Mouse (Mus musculus): ENCODE measurements around the gene Hist1h2ae. TPM values are rescaled to one million over a fixed set of nuclear protein-coding genes. Genes with fewer than 3 reads are reported as not detected.
"Not testable (repeated sequence)": the region's sequence is repeated elsewhere in the genome, so short reads cannot be mapped to it uniquely, and the experiment has no call there.

Gene Hist1h2ae
- polyA plus RNA-seq, 1 experiment from 2014 or later = 105 TPM

DNA sequence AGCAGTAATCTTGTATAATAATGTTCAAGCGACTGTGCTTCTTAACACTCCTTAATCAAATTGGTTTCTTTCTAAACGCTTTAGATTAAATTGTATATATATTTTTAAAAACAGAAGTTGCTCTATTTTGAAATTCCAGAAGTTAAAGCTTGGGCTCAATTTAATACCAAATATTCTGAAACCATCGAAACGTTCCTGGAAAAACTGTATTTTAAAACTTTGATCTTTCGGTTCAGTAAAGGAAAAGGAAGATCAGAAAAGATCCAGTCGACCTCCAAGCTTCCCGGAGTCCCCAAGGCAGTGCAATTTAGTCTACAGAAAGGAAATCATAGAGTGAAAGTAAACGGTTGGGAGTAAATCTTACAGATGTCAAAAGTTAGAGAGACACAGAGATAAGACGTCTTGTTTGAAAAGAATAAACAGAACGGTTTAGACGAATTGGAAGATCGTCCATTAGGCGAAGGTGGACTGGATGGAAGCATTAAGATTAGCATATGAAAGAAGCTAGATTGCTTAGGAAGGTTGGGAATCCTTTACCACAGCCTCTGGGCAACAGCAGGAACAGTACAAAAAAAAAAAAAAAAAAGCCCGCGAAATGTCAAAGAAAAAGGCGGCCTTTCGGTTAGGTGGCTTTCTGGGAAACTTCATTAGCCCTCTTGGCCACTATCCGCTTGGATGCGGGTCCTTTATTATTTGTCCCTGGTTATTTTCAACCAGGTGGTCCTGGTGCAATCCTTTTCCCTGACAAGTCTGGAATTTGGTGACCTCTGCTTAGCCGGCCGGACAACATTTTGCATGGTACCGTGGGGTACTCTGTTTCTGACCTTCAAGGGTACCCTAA is 15.3 kb upstream of the Hist1h2ae start:
- ATAC-seq (peak; percentile 14; the same call in 1 of the 2 replicates), DNase-seq (ENCODE audit: low spot score) (peak; percentile 41)
- H3K4me3 ChIP-seq (ENCODE audit: low read depth, low read length) = peak overlapping the region; percentile 42
- H3K9ac ChIP-seq (ENCODE audit: low read length) = peak overlapping the region; percentile 48
- H3K27me3 ChIP-seq (replicated peaks; ENCODE audit: control insufficient read depth, insufficient read depth, low read length) = no peaks in the 10 kb centered on the region
- WGBS = under 1% methylated on average over 22 of the region's 22 CpGs
- no peaks in the 10 kb centered on the region for H3K9me3 ChIP-seq (replicated peaks; ENCODE audit: control insufficient read depth, low read length)
- no peaks in the 10 kb centered on the region for H3K36me3 ChIP-seq (ENCODE audit: control insufficient read depth, insufficient read depth, low read length)
- peak overlapping the region; percentile 93 for H3K4me2 ChIP-seq (ENCODE audit: low read length)
- peaks cover 25% of the 10 kb centered on the region for H3K4me1 ChIP-seq (ENCODE audit: control insufficient read depth, insufficient read depth, low read length)
- H3K27ac ChIP-seq (ENCODE audit: low read depth, low read length) = peak overlapping the region; percentile 96

DNA sequence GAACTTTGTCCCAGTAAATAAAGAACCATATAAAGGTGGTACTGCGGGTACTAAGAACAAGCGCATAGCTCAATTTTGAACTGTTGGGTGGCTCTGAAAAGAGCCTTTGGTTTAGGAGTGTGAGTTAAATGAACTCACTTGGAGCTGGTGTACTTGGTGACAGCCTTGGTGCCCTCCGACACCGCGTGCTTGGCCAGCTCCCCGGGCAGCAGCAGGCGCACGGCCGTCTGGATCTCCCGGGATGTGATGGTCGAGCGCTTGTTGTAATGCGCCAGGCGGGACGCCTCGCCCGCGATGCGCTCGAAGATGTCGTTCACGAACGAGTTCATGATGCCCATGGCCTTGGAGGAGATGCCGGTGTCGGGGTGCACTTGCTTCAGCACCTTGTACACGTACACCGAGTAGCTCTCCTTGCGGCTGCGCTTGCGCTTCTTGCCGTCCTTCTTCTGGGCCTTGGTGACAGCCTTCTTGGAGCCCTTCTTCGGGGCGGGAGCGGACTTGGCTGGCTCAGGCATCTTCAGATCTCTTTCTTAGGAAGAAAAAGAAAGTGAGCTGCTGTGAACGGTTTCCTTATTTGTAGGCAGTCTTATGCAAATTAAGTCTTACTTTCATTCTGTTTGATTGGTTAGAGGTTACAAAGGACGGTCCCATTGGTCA is 14.6 kb upstream of the Hist1h2ae start:
- H3K27ac ChIP-seq (ENCODE audit: low read depth, low read length) = peak overlapping the region; percentile 96
- WGBS = under 1% methylated on average over 28 of the region's 36 CpGs
- H3K4me1 ChIP-seq (ENCODE audit: control insufficient read depth, insufficient read depth, low read length) = peaks cover 28% of the 10 kb centered on the region
- peak overlapping the region; percentile 72 for H3K9ac ChIP-seq (ENCODE audit: low read length)
- not testable (repeated sequence) for H3K27me3 ChIP-seq (replicated peaks; ENCODE audit: control insufficient read depth, insufficient read depth, low read length); H3K36me3 ChIP-seq (ENCODE audit: control insufficient read depth, insufficient read depth, low read length); H3K9me3 ChIP-seq (replicated peaks; ENCODE audit: control insufficient read depth, low read length)
- H3K4me3 ChIP-seq (ENCODE audit: low read depth, low read length) = peak overlapping the region; percentile 42
- ATAC-seq (peak; percentile 87), DNase-seq (ENCODE audit: low spot score) (peak; percentile 98)
- peak overlapping the region; percentile 93 for H3K4me2 ChIP-seq (ENCODE audit: low read length)

DNA sequence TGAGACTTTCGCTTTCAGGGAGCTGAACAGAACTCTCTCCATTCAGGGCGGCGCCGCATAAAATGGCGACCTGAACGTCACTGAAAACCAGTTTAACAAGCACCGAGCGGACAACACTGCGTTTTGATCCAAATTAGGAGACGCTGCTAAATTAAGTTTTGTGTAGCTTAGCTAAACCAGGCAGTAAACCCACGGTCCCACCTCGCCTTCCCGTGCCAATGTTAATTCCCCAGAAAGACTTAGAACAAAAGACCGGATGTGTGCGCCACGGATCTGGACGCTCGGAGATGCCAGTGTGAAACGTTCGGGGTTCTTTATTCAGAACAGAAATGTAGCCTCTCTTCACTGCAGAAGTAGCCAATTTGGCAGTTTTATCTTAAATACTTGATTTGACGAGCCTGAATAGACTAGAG is 14.0 kb upstream of the Hist1h2ae start:
- Histone ChIP-seq H3K27me3 (replicated peaks; ENCODE audit: control insufficient read depth, insufficient read depth, low read length) (no peaks in the 10 kb centered on the region), H3K36me3 (ENCODE audit: control insufficient read depth, insufficient read depth, low read length) (no peaks in the 10 kb centered on the region), H3K9me3 (replicated peaks; ENCODE audit: control insufficient read depth, low read length) (no peaks in the 10 kb centered on the region), H3K27ac (ENCODE audit: low read depth, low read length) (peak overlapping the region; percentile 96), H3K4me1 (ENCODE audit: control insufficient read depth, insufficient read depth, low read length) (peaks cover 28% of the 10 kb centered on the region), H3K4me2 (ENCODE audit: low read length) (peak overlapping the region; percentile 93), H3K9ac (ENCODE audit: low read length) (peak overlapping the region; percentile 72), H3K4me3 (ENCODE audit: low read depth, low read length) (peak overlapping the region; percentile 42)
- ATAC-seq (0 out of 2 replicates have a peak, but pooled peaks have one; percentile 21), DNase-seq (ENCODE audit: low spot score) (peak; percentile 84)
- WGBS = under 1% methylated on average over 21 of the region's 21 CpGs

DNA sequence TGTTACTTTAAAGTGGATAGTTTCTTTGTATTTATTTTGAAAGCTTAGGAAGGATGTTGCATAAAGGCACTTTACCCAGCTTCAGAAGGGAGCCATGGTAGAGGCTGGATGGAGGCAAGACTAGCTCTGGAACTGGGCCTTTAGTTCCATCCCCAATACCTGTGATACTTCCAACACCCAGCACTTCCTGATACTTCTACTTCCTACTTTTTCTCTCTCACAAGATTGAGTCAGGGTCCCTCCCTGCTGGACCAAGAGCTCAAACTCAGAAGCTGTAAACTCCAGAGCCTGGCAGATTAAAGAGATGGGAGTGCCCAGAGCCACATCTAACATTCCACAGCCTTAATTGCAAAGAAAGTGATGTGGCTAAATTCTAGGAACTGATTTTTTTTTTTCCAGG is 13.3 kb upstream of the Hist1h2ae start:
- H3K4me1 ChIP-seq (ENCODE audit: control insufficient read depth, insufficient read depth, low read length) = peaks cover 28% of the 10 kb centered on the region
- H3K27ac ChIP-seq (ENCODE audit: low read depth, low read length) = peak overlapping the region; percentile 96
- no peaks in the 10 kb centered on the region for H3K36me3 ChIP-seq (ENCODE audit: control insufficient read depth, insufficient read depth, low read length)
- H3K9me3 ChIP-seq (replicated peaks; ENCODE audit: control insufficient read depth, low read length) = no peaks in the 10 kb centered on the region
- DNase-seq (ENCODE audit: low spot score) (peak; percentile 6), ATAC-seq (no peak)
- peak overlapping the region; percentile 93 for H3K4me2 ChIP-seq (ENCODE audit: low read length)
- H3K27me3 ChIP-seq (replicated peaks; ENCODE audit: control insufficient read depth, insufficient read depth, low read length) = no peaks in the 10 kb centered on the region
- peak overlapping the region; percentile 72 for H3K9ac ChIP-seq (ENCODE audit: low read length)
- H3K4me3 ChIP-seq (ENCODE audit: low read depth, low read length) = peak overlapping the region; percentile 42

DNA sequence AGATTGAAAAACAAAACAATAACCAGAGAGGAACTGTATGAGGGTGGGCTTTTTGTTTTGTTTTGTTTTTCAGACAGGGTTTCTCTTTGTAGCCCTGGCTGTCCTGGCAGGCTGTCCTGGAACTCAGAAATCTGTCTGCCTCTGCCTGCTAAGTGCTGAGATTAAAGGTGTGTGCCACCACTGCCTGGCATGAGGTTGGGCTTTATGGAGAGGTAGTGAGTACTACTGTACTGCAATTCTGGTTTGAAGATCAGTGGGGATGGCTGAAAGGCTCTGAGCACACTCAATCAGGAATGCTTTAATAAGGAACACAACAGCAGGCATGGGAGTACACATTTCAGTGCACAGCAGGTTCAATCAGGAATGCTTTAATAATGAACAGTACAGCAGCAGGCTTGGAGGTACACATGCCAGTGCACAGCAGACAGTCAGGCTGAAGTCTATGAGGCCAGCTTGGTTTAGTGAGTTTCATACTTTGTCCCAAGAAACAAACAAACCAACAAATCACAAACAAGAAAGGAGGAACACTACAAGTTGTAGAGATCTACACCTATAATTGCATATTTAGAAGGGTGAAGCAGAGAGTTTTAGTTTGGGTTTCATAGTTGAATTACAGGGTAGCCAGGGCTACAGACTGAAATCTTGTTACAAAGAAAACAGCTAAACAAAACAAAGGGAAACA is 12.5 kb upstream of the Hist1h2ae start:
- peak overlapping the region; percentile 93 for H3K4me2 ChIP-seq (ENCODE audit: low read length)
- DNase-seq (ENCODE audit: low spot score) = peak; percentile 15
- ATAC-seq = no peak
- no peak overlapping the region for H3K9ac ChIP-seq (ENCODE audit: low read length)
- no peak overlapping the region for H3K4me3 ChIP-seq (ENCODE audit: low read depth, low read length)
- peak overlapping the region; percentile 96 for H3K27ac ChIP-seq (ENCODE audit: low read depth, low read length)
- no peaks in the 10 kb centered on the region for H3K9me3 ChIP-seq (replicated peaks; ENCODE audit: control insufficient read depth, low read length)
- peaks cover 28% of the 10 kb centered on the region for H3K4me1 ChIP-seq (ENCODE audit: control insufficient read depth, insufficient read depth, low read length)
- H3K36me3 ChIP-seq (ENCODE audit: control insufficient read depth, insufficient read depth, low read length) = no peaks in the 10 kb centered on the region
- H3K27me3 ChIP-seq (replicated peaks; ENCODE audit: control insufficient read depth, insufficient read depth, low read length) = no peaks in the 10 kb centered on the region

DNA sequence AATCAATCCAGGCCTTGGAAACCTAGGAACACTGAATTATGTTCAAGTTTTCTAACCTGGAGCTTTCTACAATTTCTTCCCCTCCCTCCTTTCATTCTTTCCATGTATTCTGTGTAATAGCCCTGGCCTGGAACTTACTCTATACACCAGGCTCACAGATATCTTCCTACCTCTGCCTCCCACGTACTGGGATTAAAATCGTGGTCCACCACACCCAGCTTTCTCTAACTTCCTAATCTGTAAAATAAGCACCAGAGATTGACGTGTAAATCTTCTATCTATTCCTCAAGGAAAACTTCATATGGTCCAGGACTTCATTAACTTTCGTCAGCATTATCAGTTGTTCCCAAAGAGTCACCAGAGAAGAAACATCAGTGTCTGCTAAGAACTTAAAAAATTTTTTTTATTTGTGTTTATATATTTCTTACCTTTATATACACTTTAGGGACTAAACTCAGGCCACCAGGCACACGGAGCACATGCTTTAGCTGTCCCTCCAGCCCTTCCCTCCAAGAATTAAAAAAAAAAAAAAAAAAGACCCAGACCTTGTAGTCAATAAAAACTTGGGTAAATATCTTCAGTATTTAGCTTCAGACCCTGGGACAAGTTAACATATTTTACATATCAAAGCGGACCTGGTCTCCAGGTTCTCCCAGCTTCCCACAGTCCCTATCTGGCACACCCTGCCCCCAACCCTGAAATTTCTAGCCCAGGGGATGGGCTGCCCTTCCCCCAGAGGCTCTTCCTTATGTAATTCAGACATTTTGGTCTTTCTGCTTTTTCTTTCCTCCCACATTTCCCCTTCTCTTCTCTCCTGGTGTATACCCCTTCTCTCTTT is 11.4 kb upstream of the Hist1h2ae start:
- Histone ChIP-seq H3K27ac (ENCODE audit: low read depth, low read length) (peak overlapping the region; percentile 96), H3K27me3 (replicated peaks; ENCODE audit: control insufficient read depth, insufficient read depth, low read length) (no peaks in the 10 kb centered on the region), H3K9me3 (replicated peaks; ENCODE audit: control insufficient read depth, low read length) (no peaks in the 10 kb centered on the region), H3K4me1 (ENCODE audit: control insufficient read depth, insufficient read depth, low read length) (peaks cover 28% of the 10 kb centered on the region), H3K9ac (ENCODE audit: low read length) (peak overlapping the region; percentile 74), H3K36me3 (ENCODE audit: control insufficient read depth, insufficient read depth, low read length) (no peaks in the 10 kb centered on the region), H3K4me3 (ENCODE audit: low read depth, low read length) (peak overlapping the region; percentile 45), H3K4me2 (ENCODE audit: low read length) (peak overlapping the region; percentile 93)
- 5% methylated on average over 6 of the region's 6 CpGs for WGBS
- DNase-seq (ENCODE audit: low spot score) (peak; percentile 15), ATAC-seq (no peak)

DNA sequence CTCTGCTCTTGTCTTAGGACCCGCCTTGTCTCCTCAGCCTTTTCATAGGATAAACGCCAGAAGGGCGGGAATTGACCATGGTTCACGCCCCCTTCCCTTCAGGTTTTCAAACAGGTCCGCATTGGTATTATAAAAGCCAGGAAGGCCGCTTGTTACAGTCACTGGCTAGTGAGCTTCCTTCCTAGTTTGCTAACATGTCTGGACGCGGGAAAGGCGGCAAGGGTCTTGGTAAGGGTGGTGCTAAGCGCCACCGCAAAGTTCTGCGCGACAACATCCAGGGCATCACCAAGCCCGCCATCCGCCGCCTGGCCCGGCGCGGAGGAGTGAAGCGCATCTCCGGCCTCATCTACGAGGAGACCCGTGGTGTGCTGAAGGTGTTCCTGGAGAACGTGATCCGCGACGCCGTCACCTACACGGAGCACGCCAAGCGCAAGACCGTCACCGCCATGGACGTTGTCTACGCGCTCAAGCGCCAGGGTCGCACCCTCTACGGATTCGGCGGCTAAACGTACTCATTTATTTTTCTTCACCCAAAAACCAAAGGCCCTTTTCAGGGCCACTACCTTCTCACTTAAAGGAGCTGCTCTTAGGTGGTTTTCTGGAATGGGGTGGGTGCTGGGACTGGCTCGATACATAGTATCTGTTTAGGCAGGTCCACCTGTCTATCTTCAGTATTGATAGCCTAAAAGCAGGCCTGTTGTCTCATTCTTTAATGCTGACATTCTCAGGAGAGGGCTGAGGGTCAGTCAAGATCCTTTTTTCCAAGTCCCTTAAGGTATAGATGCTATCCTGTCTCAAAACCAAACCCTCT is 10.6 kb upstream of the Hist1h2ae start, which contains the start of gene Hist1h4d:
Gene Hist1h4d, plus strand, starts transcription at position 191 of the 811 bp plus-strand sequence.
- Histone ChIP-seq H3K4me3 (ENCODE audit: low read depth, low read length) (peak within 1 kb of the TSS; percentile 45), H3K27me3 (replicated peaks; ENCODE audit: control insufficient read depth, insufficient read depth, low read length) (no peaks in the 10 kb centered on the region), H3K36me3 (ENCODE audit: control insufficient read depth, insufficient read depth, low read length) (no peaks in the 10 kb centered on the region), H3K4me1 (ENCODE audit: control insufficient read depth, insufficient read depth, low read length) (peaks cover 31% of the 10 kb centered on the region), H3K9ac (ENCODE audit: low read length) (peak within 1 kb of the TSS; percentile 74), H3K27ac (ENCODE audit: low read depth, low read length) (peak within 1 kb of the TSS; percentile 96), H3K9me3 (replicated peaks; ENCODE audit: control insufficient read depth, low read length) (no peaks in the 10 kb centered on the region), H3K4me2 (ENCODE audit: low read length) (peak within 1 kb of the TSS; percentile 93)
- peak; percentile 99 for DNase-seq (ENCODE audit: low spot score)
- ATAC-seq = peak; percentile 87
- WGBS = under 1% methylated on average over 43 of the region's 43 CpGs

All from forebrain, embryonic 14.5 days (tissue).